Mouse (Mus musculus): ENCODE results near the gene Gm21783.
"Not testable (repeated sequence)": the region's sequence is repeated elsewhere in the genome, so short reads cannot be mapped to it uniquely, and the experiment has no call there.

Gm21783 gene

GRCm38 (mm10) chrY:44981163-44981562 is at the start of gene Gm21783:
Gene Gm21783, minus strand, starts transcription at chrY:44981263.
- DNase-seq (ENCODE audit: low spot score), result not testable (repeated sequence)
